Mouse (Mus musculus) left cerebral cortex, postnatal 4 days (tissue): ENCODE results near the gene Rdh9. TPM values are rescaled to one million over a fixed set of nuclear protein-coding genes. Genes with fewer than 3 reads are reported as not detected.
"Not testable (repeated sequence)": the region's sequence is repeated elsewhere in the genome, so short reads cannot be mapped to it uniquely, and the experiment has no call there.

ENCODE experiments used
- DNase-seq: peaks from one replicate; pipeline ENCODE4 v3.0.0-alpha.2; 2022
- intact Hi-C: fragments of 180-260 bp; cut with DNase I; formaldehyde crosslinking; loops from one replicate; pipeline ENCODE4 v1.15.1; 2025
- total RNA-seq, 2 experiments: library from RNA; stranded (reverse); gene quantifications; 2 replicates each; pipeline ENCODE4 v1.2.3; 2021

The Rdh9 gene
- total RNA-seq, 2 experiments from 2014 or later: 0.60 to 0.72 TPM

DNA sequence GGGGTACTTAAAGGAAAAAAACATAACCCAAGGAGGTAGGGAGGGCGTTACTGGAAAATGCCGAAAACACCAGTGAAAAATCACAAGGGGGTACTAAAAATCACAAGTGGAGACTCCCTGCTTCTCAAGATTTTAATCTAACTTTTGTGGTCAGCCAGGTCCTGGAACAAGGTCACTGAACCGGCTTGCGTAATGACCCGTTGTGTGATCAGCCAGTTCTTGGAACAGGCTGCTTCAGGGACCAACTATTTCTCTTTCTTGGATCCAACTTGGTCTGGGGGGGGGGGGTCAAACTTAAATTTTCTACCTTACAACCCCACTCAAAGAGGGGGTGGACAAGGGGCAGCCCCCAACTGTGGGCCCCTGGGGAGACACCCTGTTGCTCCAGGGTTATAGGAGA, 61.6 kb downstream of the Rdh9 start:
- intact Hi-C loops, DNase-seq: not testable (repeated sequence)

DNA sequence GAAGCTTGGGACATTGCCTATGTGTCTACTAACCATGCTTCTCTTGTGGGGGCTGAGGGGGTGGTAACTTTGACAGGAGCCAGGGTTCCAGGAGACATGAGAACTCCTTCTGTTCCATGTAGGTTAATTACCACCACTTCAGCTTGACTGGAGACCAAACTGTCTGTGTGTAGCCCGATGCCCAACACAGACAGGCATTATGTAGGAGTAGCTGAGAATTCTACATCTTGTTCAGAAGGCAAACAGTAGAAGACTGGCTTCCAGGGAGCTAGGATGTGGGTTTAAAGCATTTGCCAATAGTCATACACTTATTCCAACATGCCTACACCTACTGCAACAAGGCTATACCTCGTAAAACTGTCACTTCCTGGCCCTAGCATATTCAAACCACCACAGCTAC, 62.4 kb downstream of the Rdh9 start:
- intact Hi-C loops: no loop called here
- DNase-seq: no peak

DNA sequence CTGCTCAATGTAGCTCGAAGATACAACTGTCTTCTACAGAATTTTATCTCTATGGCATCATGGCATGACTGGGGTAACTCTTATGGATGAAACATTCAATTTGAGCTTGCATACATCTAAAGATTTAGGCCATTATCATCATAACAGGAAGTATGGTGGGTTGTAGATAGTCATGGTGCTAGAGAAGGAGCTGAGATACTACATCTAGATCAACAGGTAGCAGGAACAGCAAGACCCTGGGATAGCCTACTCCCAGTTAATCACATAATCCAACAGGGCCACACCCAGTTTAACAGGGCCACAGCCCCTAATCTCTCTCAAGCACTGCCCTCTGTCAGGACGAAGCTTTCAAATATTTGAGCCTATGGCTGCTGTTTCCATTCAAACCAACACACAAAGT, 64.6 kb downstream of the Rdh9 start:
- intact Hi-C loops: no loop called here
- no peak for DNase-seq

Other genes starting within 250 kb of the Rdh9 start
- 10 to 100 TPM; 12.9 to 14.4 TPM for gene Nxph4, start 241.8 kb upstream of the Rdh9 start, total RNA-seq
- gene Lrp1, start 155.2 kb upstream of the Rdh9 start, total RNA-seq: 100 to 1,000 TPM; 286 to 296 TPM
- gene Stat6, start 133.4 kb upstream of the Rdh9 start, total RNA-seq: 1 to 10 TPM; 6.0 to 6.1 TPM
- gene Nemp1, start 109.5 kb upstream of the Rdh9 start, total RNA-seq: 1 to 10 TPM; 4.8 to 5.6 TPM
- 10 to 100 TPM; 21.5 to 21.9 TPM for gene Nab2, start 107.8 kb upstream of the Rdh9 start, total RNA-seq
- gene Myo1a, start 71.2 kb upstream of the Rdh9 start, total RNA-seq: under 1 TPM; 0.46 to 0.82 TPM
- 1 to 10 TPM; 2.8 to 4.3 TPM for gene Tac2, start 51.9 kb upstream of the Rdh9 start, total RNA-seq
- 10 to 100 TPM; 14.5 to 15.1 TPM for gene Zbtb39, start 36.8 kb upstream of the Rdh9 start, total RNA-seq
- gene Gpr182, start 24.7 kb upstream of the Rdh9 start, total RNA-seq: 1 to 10 TPM; 1.1 to 1.4 TPM
- gene Rdh1, start 16.7 kb upstream of the Rdh9 start, total RNA-seq: under 1 TPM; 0.22 TPM
- not detected for gene Rdh16f1, start 16.6 kb upstream of the Rdh9 start, total RNA-seq
- under 1 TPM in 1 of 2 experiments, not detected in 1; 0.12 TPM for gene Rdh16, start 24.8 kb downstream of the Rdh9 start, total RNA-seq
- not detected for gene Rdh19, start 73.5 kb downstream of the Rdh9 start, total RNA-seq
- gene Rdh16f2, start 90.1 kb downstream of the Rdh9 start, total RNA-seq: not detected
- not detected for gene Rdh7, start 112.4 kb downstream of the Rdh9 start, total RNA-seq
- gene Sdr9c7, start 122.1 kb downstream of the Rdh9 start, total RNA-seq: not detected
- not detected for gene Hsd17b6, start 231.2 kb downstream of the Rdh9 start, total RNA-seq
- gene Prim1, start 238.8 kb downstream of the Rdh9 start, total RNA-seq: 10 to 100 TPM; 19.9 to 23.8 TPM